ENCODE assay signal across 8 mouse cellular contexts in the genomic region with DNA sequence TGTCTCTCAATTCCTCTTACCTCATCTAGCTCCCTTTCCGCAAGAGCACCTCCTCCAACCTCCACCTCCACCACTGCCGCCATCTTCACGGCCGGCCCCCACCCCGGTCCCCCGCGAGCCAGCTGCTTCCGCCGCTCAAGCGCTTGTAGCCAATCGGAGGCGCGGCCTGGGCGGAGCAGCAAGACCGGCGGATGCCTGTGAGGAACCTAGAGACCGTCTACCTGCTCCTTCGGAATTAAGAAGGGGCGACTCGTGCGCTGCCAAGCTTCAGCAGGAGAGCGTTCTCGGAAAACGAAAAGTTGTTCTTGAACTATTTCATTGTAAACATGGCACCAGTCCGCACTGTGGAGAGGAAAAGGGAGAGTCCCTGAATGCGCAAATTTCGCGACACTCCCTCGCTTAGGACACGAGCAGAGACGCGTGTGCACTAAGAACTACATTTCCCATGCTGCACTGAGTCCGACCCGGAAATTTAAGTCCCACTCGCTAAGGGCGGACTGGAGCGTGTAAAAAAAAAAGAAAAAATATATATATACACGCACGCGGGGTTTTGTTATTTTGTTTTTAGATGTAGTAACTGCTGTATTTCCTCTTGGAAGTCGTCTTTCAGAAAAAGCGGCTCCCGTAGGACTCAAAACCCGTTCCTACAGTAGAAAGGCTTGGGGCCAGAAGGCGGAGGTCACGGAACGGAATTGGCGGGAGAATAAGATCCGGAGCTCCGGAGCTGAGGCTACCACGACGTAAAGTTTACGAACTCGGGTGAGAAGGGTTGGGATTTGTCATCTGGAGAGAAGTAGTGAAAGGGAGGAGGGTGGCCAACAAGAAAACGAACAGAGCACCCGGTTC. TPM values are rescaled to one million over a fixed set of nuclear protein-coding genes. Genes with fewer than 3 reads are reported as not detected.
DNase-seq lines count a peak whose midpoint lies in the region; ATAC-seq and TF ChIP-seq lines count a peak whose summit lies in the region.

Gene Rnf121, minus strand, starts transcription at position 424 of the 846 bp plus-strand sequence.
Gene Xndc1, plus strand, starts transcription at position 466 of the 846 bp plus-strand sequence.
Gene Xntrpc, plus strand, starts transcription at position 668 of the 846 bp plus-strand sequence.

- H3K27ac ChIP-seq in ES-Bruce4 (ENCODE audit: insufficient read depth, low read length), result peak within 1 kb of the TSS; percentile 21
- H3K27ac ChIP-seq in forebrain, embryonic 13.5 days, result peak within 1 kb of the TSS; percentile 73
- H3K27ac ChIP-seq in liver, postnatal 0 days (ENCODE audit: low read depth), result peak within 1 kb of the TSS; percentile 53
- H3K27ac ChIP-seq in neural tube, embryonic 14.5 days (ENCODE audit: low read depth, low read length), result peak within 1 kb of the TSS; percentile 50

- TF ChIP-seq POLR2A in ES-Bruce4 (IDR thresholded peaks at IDR 0.05; ENCODE audit: insufficient read depth, low read length), result peak; percentile 28

- TF ChIP-seq EP300 in ES-Bruce4 (IDR thresholded peaks at IDR 0.05; ENCODE audit: insufficient read depth, low read depth, low read length), result no peak
- peak; percentile 51; the same call in 1 of the 2 replicates for TF ChIP-seq EP300 in liver, postnatal 0 days (IDR thresholded peaks at IDR 0.05; ENCODE audit: low read depth)

- peak within 1 kb of the TSS; percentile 55 for H3K9ac ChIP-seq in ES-Bruce4 (ENCODE audit: low read depth, poor library complexity, severe bottlenecking)
- peak within 1 kb of the TSS; percentile 84 for H3K9ac ChIP-seq in forebrain, embryonic 13.5 days
- H3K9ac ChIP-seq in liver, postnatal 0 days (replicated peaks), result peak within 1 kb of the TSS; percentile 75
- peak within 1 kb of the TSS; percentile 68 for H3K9ac ChIP-seq in neural tube, embryonic 14.5 days (replicated peaks; ENCODE audit: low read depth, low read length)

- peak; percentile 95 for ATAC-seq in cerebellum, adult (ENCODE audit: insufficient number of reproducible peaks, low FRiP score, low TSS enrichment)
- peak; percentile 99 for ATAC-seq in forebrain, embryonic 13.5 days
- ATAC-seq in liver, postnatal 0 days, result peak; percentile 99
- ATAC-seq in neural tube, embryonic 14.5 days (ENCODE audit: low read depth), result peak; percentile 100

- peak within 1 kb of the TSS; percentile 83 for H3K4me2 ChIP-seq in forebrain, embryonic 13.5 days
- H3K4me2 ChIP-seq in liver, postnatal 0 days (ENCODE audit: low read depth, low read length), result peak within 1 kb of the TSS; percentile 96
- H3K4me2 ChIP-seq in neural tube, embryonic 14.5 days (ENCODE audit: low read depth, low read length), result peak within 1 kb of the TSS; percentile 70

- H3K9me3 ChIP-seq in ES-Bruce4 (replicated peaks; ENCODE audit: control insufficient read depth, insufficient read depth, low read length, poor library complexity, severe bottlenecking), result no peaks in the 10 kb centered on the region
- H3K9me3 ChIP-seq in forebrain, embryonic 13.5 days (replicated peaks), result no peaks in the 10 kb centered on the region
- no peaks in the 10 kb centered on the region for H3K9me3 ChIP-seq in liver, postnatal 0 days (ENCODE audit: low read length)
- no peaks in the 10 kb centered on the region for H3K9me3 ChIP-seq in neural tube, embryonic 14.5 days (ENCODE audit: control insufficient read depth, low read length)

- intact Hi-C loops in heart, postnatal 10 days (cut with DNase I), result loop anchor here (2.0 kb wide), 1 partner anchor 66 kb away; no protein-coding TSS in a partner anchor

- peak within 1 kb of the TSS; percentile 90 for H3K4me3 ChIP-seq in ES-Bruce4 (ENCODE audit: low read depth, low read length)
- H3K4me3 ChIP-seq in forebrain, embryonic 13.5 days, result peak within 1 kb of the TSS; percentile 73
- H3K4me3 ChIP-seq in liver, postnatal 0 days (ENCODE audit: low read depth, low read length), result peak within 1 kb of the TSS; percentile 85
- H3K4me3 ChIP-seq in neural tube, embryonic 14.5 days (ENCODE audit: low read depth, low read length), result peak within 1 kb of the TSS; percentile 48

- H3K36me3 ChIP-seq in ES-Bruce4 (ENCODE audit: control insufficient read depth, insufficient read depth, low read length, poor library complexity, severe bottlenecking), result peaks cover 3% of the 10 kb centered on the region; the same call in 1 of the 2 replicates
- H3K36me3 ChIP-seq in forebrain, embryonic 13.5 days (ENCODE audit: poor library complexity, severe bottlenecking), result peaks cover 9% of the 10 kb centered on the region; the same call in 1 of the 2 replicates
- no peaks in the 10 kb centered on the region for H3K36me3 ChIP-seq in liver, postnatal 0 days (replicated peaks; ENCODE audit: insufficient read depth, low read length)
- H3K36me3 ChIP-seq in neural tube, embryonic 14.5 days (ENCODE audit: control insufficient read depth, insufficient read depth, low read length), result no peaks in the 10 kb centered on the region

- H3K4me1 ChIP-seq in ES-Bruce4 (ENCODE audit: control insufficient read depth, insufficient read depth, low read length), result no peaks in the 10 kb centered on the region
- H3K4me1 ChIP-seq in forebrain, embryonic 13.5 days, result peaks cover 38% of the 10 kb centered on the region
- H3K4me1 ChIP-seq in liver, postnatal 0 days (ENCODE audit: insufficient read depth), result peaks cover 26% of the 10 kb centered on the region
- peaks cover 19% of the 10 kb centered on the region for H3K4me1 ChIP-seq in neural tube, embryonic 14.5 days (ENCODE audit: control insufficient read depth, insufficient read depth, low read length)

- WGBS in forebrain, embryonic 13.5 days, result under 1% methylated on average over 56 of the region's 56 CpGs
- under 1% methylated on average over 56 of the region's 56 CpGs for WGBS in large intestine, adult 2 months
- under 1% methylated on average over 56 of the region's 56 CpGs for WGBS in liver, postnatal 0 days (ENCODE audit: insufficient replicate concordance)
- WGBS in neural tube, embryonic 14.5 days, result under 1% methylated on average over 56 of the region's 56 CpGs

- TF ChIP-seq CTCF in ES-Bruce4 (IDR thresholded peaks at IDR 0.05; ENCODE audit: low read depth, low read length), result no peak
- no peak for TF ChIP-seq CTCF in liver, postnatal 0 days (IDR thresholded peaks at IDR 0.05; ENCODE audit: low read depth)

- DNase-seq in heart, postnatal 10 days, result peak; percentile 95 to 96
- DNase-seq in large intestine, adult 2 months (ENCODE audit: low read depth, low spot score), result peak; percentile 87
- peak; percentile 94 for DNase-seq in liver, postnatal 0 days
- peak; percentile 92 for DNase-seq in testis, postnatal 10 days (ENCODE audit: low spot score)

- no peaks in the 10 kb centered on the region for H3K27me3 ChIP-seq in ES-Bruce4 (ENCODE audit: control insufficient read depth, insufficient read depth, low read length, poor library complexity, severe bottlenecking)
- no peaks in the 10 kb centered on the region for H3K27me3 ChIP-seq in forebrain, embryonic 13.5 days
- no peaks in the 10 kb centered on the region for H3K27me3 ChIP-seq in liver, postnatal 0 days (ENCODE audit: insufficient read depth, low read length)
- no peaks in the 10 kb centered on the region for H3K27me3 ChIP-seq in neural tube, embryonic 14.5 days (ENCODE audit: control insufficient read depth, insufficient read depth, low read length)

RNA-seq across cellular contexts. Expression of gene Rnf121, which starts in this region (rescaled TPM):
- 21.9 and 27.1 TPM in 2 replicates for polyA plus RNA-seq in ES-Bruce4 (2011; ENCODE audit: insufficient read depth, insufficient read length, low read depth, missing spikeins)
- polyA plus RNA-seq in forebrain, embryonic 13.5 days (2015; fragmentation: Nextera tagmentation; extraction: Ambion mirVana), result 30.7 TPM in 2 replicates
- total RNA-seq in heart, postnatal 10 days (2021), result 10 to 100 TPM; 20.4 to 24.3 TPM
- polyA plus RNA-seq in large intestine, adult 2 months (2012; rRNA removed), result 39.9 and 70.6 TPM in 2 replicates
- 8.1 and 10.0 TPM in 2 replicates for polyA plus RNA-seq in liver, postnatal 0 days (2015; fragmentation: Nextera tagmentation; extraction: Ambion mirVana)
- 31.3 and 35.4 TPM in 2 replicates for polyA plus RNA-seq in neural tube, embryonic 14.5 days (2014; fragmentation: Nextera tagmentation; extraction: Ambion mirVana)

RNA-seq across cellular contexts. Expression of gene Xndc1, which starts in this region (rescaled TPM):
- polyA plus RNA-seq in ES-Bruce4 (2011; ENCODE audit: insufficient read depth, insufficient read length, low read depth, missing spikeins), result 43.9 and 54.2 TPM in 2 replicates
- polyA plus RNA-seq in forebrain, embryonic 13.5 days (2015; fragmentation: Nextera tagmentation; extraction: Ambion mirVana), result 46.3 and 47.3 TPM in 2 replicates
- total RNA-seq in heart, postnatal 10 days (2021), result 10 to 100 TPM in 1 of 2 experiments, 1 to 10 TPM in 1; 9.6 to 10.9 TPM
- 14.3 and 14.4 TPM in 2 replicates for polyA plus RNA-seq in large intestine, adult 2 months (2012; rRNA removed)
- 4.5 and 5.8 TPM in 2 replicates for polyA plus RNA-seq in liver, postnatal 0 days (2015; fragmentation: Nextera tagmentation; extraction: Ambion mirVana)
- 20.3 and 22.0 TPM in 2 replicates for polyA plus RNA-seq in neural tube, embryonic 14.5 days (2014; fragmentation: Nextera tagmentation; extraction: Ambion mirVana)

RNA-seq across cellular contexts. Expression of gene Xntrpc, which starts in this region (rescaled TPM):
- polyA plus RNA-seq in ES-Bruce4 (2011; ENCODE audit: insufficient read depth, insufficient read length, low read depth, missing spikeins), result 0.76 and 1.3 TPM in 2 replicates
- 1.8 and 2.1 TPM in 2 replicates for polyA plus RNA-seq in forebrain, embryonic 13.5 days (2015; fragmentation: Nextera tagmentation; extraction: Ambion mirVana)
- under 1 TPM; 0.81 to 0.92 TPM for total RNA-seq in heart, postnatal 10 days (2021)
- 1.5 and 2.2 TPM in 2 replicates for polyA plus RNA-seq in large intestine, adult 2 months (2012; rRNA removed)
- polyA plus RNA-seq in liver, postnatal 0 days (2015; fragmentation: Nextera tagmentation; extraction: Ambion mirVana), result 0.15 and 0.20 TPM in 2 replicates
- 0.98 and 1.5 TPM in 2 replicates for polyA plus RNA-seq in neural tube, embryonic 14.5 days (2014; fragmentation: Nextera tagmentation; extraction: Ambion mirVana)

Comparison
In these comparisons a context has a peak if more than half of its experiments do, and no peak if none do; other contexts are left out.
1. Peak in every context shown above with its lines: DNase-seq, ATAC-seq, H3K4me3 ChIP-seq and H3K27ac ChIP-seq.
2. H3K27ac ChIP-seq: peak in every context shown above with its lines; median percentile 73 in forebrain, embryonic 13.5 days; 53 in liver, postnatal 0 days; 50 in neural tube, embryonic 14.5 days; 21 in ES-Bruce4.